Mouse (Mus musculus) embryo, embryonic 11.5 days (tissue): ENCODE results near the gene Gm21679.
"Not testable (repeated sequence)": the region's sequence is repeated elsewhere in the genome, so short reads cannot be mapped to it uniquely, and the experiment has no call there.

Source experiments
- DNase-seq: peaks from one replicate; pipeline ENCODE4 v3.0.0-alpha.2; 2012; ENCODE audit warnings: low read depth, low spot score

Gene Gm21679

DNA sequence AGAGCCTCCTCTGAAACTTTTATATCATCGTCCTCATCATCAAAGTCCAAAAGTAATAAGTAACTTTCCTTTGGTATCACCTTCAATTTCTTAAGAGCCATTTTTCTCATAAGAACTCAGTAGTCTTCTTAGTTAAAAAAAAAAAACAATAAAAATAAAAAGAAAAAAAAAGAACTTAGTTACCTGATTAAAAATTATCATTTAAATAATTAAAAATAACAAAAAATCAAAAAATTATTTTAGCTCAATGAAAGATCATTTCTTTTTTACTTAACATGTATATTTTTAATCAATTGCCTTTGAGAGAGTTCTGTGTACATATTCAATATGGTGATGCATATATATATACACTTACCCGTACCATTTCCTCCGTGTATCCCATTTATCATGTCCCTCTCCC is at the start of gene Gm21679:
TSS of gene Gm21679 (minus strand) at position 101 of the 400 bp plus-strand sequence.
- DNase-seq: not testable (repeated sequence)
